Mouse (Mus musculus) lung, postnatal 36 days (tissue): ENCODE measurements around the gene Etv5.

Experiments used
- DNase-seq: peaks from one replicate; pipeline ENCODE4 v3.0.0; 2022; ENCODE audit warnings: mixed read lengths

Etv5 gene

DNA sequence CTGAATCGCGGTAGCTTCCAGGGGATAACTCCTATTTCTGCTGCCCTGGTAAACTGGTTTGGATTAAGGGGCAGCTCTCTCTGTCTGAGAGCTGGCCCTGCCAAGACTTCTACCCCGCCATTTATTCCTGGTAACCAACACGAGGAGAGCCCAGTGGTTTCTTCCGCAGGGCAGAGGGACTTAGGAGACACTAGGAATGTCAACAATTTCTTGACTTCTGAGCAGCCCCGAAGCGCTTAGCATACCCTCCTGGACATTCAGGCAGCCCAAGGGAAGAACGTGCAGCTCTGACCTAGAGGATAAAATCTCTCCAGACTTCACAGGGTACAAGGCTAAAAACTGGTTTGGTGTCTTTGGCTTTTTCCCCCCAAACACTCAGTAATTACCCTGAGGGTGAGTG, 10.1 kb downstream of the Etv5 start:
- DNase-seq, result no peak

DNA sequence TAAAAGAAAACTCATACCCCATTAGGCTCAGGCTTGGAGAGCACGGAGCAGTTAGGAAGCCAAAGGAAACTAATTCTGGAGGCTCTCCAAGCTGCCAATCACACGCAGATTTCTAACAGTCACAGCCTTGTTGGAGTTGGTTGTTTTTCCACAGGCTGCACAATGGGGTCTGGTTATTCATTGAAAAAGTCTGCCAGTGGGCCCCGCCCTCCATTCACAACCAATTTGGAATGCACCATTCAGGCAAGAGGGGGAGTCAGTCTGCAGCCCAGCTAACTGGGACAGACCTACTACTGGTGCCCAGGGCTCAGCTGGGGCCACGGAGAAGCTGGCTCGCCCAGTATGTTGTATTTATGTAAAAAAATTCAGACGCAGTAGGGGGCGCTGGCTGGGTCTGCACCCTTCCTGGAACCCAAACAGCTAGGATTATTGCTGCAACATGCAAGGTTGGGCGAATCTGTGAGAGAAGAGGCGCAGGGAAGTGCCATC, 10.6 kb downstream of the Etv5 start:
- DNase-seq, result peak; percentile 89

DNA sequence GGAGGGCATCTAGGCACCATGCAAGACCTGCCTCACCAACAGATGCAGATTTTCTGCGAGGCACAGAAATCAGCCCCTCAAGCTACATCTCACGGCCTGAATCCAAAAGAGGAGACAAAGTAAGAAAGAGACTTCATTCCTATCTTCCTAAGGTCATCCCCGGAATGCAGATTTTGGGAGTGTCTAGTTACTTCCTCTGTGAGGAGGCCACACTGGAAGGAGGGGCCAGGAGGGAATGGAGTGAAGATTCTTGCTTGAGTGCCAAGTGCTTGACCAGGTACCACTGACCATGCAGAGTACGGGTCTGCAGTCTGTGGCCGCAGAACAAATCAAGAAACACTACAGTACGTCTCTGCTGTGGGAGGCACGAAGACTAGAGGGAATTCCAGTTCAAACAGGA, 12.7 kb downstream of the Etv5 start:
- no peak for DNase-seq

DNA sequence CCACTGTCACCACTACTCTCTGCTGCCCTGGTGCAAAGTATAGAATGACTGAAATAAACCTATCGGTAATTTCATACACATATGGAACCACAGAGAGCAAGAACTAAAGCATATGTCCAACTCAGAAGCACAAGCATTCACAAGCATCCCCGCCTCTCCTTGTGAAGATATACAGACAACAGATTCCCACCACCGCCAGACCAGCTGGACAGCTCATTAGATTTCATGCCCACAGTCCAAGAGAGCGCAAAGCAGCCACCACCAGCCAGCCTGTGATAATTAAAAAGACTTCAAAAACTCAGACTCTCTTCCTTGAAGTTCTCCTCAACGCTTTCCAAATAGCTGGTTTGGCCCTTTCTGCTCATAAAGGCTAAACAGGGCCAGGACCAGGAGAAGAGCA, 17.3 kb downstream of the Etv5 start:
- no peak for DNase-seq

DNA sequence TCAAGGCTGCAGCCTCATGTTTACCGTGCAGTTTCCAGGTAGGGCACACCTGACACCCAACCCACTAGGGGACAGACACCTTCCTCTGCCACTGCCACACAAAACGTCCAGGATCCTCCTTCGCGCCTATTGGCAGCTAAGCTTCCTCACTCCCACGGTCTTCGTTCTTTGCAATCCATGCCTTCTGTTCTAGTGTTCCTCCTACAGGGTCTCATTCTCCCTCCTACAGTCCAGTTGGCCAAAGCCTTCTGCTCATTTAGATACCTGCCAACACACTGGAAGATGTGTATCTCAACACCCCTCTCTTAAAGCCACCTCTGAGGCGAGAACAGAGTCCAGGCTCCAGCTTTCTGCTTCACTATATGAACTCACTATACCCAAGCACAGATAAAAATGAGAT, 21.6 kb downstream of the Etv5 start:
- no peak for DNase-seq

DNA sequence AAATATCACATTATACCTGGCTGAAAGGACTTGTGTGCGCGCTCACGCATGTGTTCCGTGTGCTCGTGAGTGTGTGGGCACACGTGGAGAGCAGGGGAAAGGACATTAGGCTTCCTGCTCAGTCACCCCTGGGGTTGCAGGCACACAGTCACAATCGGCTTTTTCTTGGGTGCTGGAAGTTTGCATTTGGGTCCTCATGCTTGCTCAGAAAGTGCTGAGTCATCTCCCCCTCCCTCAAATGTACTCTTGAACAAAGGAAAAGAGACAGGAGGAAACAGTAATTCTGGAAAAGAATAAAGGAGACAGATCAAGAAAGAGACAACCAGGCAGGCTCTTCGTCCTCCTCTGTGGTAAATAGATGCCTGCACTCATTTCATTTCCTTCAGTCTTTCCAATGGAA, 22.5 kb downstream of the Etv5 start:
- DNase-seq, result no peak

DNA sequence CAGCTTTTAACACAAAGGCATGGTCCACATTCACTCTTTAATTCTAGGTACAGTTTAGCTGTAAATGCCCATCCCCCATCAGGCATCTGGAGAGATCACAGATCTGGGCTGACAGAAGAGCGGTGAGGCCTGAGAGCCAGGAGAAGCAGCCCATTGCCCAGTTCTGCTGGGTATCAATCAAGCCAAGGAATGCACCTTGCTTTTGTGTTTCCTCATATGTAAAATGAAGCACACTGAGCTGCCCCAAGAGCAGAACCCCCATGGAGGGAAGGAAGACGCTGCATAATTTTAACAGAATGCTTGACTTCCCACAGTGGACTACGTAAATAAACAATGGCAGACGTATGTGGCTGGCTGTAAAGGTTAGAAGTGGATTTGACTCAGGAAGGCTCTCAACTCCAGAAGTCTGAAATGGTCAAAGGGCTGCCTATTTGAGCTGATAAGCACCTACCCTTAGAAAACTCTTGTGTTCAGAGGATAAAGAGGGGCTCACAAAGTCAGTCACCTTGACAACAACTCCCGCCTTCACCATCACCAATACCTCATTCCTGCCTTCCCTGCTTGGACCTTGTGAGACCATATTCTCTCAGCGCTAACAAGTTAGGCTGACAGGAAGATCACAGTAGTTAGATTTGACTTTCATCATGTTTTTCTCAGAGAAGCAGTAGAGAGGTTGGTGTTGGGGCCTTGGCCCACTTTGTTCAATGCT, 23.2 kb downstream of the Etv5 start:
- no peak for DNase-seq

DNA sequence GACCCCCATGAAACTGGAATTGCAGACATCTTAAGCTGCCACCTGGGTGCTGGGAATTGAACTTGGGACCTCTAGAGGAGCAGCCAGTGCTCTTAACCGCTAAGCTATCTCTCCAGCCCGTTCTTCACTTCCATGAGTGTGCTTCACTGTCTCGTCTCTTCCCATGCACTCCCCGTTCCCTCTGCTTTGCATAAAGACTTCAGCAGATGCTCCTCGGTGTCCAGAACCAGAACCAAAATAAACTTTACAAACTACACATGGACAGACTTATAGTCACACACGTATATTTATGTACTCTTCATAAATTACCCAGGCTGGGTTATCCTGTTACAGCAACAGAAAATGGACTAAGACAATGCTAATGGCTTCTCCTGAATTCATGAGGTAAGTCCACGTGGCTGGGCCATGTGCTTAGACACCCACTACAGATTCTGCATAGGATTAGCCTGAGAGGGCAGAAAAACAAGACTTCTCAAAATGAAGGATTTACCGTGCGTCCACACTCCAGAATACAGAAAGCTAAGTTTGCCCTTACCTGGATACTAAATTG, 25.2 kb downstream of the Etv5 start:
- DNase-seq, result no peak

DNA sequence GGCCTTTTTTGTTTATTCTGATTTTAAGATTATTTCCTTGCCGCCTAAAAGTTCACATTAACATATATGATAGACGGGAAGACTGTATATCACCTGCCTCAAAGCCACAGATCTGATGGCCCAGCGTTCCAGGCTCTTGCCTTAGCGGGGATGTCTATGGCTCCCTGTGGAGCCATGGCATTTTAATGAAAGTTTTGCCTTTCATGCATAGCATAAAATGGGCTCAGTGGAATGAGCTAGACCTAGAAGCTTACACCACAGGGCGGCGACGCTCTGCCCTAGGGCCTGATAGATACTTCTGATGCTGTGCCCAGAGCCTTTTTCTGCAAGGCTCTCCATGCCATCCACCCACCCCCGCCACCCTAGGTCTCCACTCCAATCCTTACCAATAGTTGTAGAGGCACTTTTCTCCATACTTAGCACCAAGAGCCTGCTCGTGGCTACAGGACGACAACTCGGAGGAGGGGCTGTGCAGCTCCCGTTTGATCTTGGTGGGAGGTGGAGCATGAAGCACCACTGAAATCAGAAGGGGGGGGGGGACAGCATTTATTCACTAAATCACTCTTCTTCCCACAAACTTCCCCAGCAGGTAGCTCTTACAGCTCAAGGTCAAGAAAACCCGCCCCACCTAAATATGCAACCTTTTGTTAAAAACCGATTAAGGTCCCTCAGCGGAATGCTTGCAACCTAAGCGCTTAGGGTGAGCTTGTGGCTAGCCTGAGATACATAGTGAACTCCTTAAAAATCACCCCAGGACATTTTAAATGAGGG, 26.9 kb downstream of the Etv5 start:
- DNase-seq, result no peak

DNA sequence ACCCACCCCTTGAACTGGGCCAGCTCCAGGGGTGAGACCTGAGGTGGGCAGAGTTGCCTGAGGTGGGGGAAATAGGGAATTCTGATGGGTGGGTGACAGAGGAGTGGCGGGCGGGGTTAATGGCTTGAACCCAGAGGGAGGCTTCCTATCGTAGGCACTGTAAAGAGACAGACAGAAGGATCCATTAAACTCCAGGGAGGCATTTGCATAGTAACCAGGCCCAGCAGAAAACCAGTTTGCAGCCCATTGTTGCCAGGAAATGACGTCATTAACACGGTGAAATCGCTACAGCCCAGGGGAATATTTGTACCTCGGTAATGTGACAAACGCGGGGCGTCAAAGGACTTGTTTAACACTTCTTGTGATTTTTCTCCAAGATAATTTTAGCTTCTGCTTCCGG, 27.8 kb downstream of the Etv5 start:
- no peak for DNase-seq

DNA sequence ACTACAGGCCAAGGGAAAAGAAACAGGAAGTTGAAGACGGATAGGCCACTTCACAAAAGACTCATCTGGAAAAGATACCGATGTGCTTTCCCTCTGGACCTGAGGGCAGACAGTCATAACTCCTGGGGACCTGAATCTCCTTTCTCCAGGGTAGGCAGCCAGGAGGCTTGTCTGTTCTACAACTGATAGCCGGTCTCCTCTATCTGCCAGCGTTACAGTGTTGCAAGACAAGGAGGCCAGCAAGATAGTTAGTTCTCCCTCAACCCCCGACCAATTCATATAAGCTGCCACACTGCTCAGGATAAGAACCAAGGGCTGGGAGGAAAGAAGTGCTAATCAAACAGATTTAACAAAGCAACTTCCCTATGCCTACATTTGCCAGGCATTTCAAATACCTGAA, 29.5 kb downstream of the Etv5 start:
- no peak for DNase-seq

DNA sequence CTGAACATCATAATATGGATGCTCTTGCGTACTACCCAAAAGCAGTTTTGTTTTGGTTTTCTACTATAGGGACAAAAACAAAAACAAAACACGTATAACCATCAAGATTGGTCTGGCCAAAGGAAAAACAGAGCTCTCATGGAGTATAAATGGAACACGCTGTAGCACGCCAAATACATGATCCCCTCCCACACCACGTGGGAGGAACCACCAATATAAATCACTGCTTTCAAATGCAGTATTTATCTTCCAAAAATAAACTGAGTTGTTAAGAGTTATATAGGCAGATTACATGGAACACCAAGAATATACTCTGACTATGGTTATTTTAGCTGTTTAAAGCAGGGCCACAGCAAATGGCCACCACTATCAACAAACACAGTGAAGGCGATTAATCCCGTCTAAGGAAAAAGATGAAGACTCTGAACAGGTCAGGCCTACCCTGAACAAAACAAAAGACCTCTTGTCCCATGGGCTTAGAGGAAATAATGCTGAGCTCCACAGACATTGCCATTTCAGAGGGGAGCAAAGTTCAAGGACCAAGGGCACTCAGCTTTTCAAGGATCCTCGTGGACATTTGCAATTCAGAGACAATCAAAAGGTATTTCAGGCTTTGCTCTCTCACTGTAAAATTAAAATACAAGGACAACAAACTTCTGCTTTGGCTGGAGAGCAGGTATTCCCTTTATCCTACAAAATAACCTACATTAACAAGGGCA, 30.7 kb downstream of the Etv5 start:
- no peak for DNase-seq

DNA sequence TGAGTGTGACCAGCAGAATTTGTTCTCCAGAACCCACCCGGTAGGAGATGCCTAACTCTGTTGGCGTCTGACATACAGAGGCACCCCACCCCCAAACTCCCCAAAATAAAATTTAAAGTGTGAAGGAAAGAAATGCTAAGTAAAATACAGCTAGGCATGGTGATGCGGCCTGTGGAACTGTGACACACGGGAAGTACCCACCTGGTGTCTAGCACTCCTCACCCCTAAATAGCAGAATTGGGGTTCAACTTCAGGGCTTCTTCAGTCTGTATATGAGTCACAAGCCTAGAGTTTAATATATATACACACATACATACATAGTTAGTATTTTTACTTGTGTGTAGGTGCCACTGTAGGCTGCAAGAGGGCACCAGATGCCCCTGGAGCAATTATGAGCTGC, 32.8 kb downstream of the Etv5 start:
- no peak for DNase-seq

DNA sequence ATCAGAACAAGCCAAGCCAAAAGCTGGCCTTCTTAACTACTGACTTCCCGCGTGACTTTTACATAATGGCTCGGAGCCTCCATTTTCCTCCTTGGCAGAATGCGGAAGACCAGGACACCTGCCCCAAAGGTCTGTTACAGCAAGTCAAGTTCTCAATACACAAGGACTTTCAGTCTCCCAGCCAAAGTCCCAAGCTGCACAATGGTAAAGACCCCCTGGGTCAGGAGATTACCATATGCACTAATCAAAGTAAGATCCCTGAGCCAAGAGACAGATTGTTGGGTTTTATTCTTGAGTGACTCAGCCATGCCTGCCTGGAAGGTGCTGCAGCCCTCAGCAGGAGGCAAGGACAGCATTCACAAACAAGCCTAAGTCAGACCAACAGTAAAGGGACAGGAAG, 33.5 kb downstream of the Etv5 start:
- no peak for DNase-seq

DNA sequence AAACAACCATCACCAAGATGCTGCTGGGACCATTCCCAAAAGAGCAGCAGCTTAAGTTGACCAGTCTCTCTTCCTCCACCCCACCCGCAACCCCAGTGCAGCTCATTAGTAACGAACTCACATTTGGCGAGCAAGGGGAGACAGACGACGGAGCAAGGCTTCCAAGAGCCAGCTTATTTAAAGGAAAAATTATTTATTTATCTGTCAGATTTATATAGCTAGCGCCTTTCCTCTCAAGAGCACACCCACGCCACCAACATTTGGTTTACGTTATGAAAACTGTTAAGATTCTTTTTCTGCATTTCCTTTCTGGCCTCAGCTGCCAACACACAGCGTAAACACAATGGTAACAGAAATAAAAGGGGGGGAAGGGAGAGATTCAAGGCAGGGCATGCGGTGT, 34.0 kb downstream of the Etv5 start:
- DNase-seq, result no peak

DNA sequence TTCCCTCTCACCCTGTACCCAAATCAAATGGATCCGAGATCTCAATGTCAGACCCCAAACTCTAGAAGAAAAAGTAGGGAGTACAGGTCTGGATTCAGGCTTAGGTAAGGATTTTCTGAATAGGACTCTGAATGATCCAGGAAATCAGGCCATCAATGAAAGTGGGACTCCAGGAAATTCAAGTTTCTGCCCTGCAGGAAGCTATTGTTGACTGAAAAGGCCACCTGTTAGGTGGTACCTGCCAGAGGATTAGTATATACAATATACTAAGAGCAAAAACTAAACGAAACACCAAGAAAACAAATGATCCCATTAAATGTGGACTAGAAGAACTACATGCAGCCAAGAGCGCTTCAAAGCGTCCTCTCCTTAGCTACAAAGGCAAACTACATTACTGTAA, 35.8 kb downstream of the Etv5 start:
- no peak for DNase-seq

DNA sequence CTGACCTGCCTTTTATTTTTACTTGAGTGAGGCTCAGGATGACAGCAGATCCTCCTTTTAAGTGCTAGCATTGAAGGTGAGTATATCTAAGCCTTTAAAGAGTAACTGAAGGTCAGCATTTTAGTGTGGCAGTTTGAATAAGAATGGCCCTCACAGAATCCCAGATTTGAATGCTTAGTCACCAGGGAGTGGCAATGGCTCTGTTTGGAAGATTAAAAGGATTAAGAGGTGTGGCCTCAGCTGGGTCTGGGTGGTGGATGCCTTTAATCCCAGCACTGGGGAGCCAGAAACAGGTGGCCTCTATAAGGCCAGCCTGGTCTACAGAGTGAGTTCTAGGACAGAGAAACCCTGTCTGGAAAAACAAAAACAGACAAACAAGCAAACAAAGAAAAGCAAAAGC, 36.9 kb downstream of the Etv5 start:
- no peak for DNase-seq

DNA sequence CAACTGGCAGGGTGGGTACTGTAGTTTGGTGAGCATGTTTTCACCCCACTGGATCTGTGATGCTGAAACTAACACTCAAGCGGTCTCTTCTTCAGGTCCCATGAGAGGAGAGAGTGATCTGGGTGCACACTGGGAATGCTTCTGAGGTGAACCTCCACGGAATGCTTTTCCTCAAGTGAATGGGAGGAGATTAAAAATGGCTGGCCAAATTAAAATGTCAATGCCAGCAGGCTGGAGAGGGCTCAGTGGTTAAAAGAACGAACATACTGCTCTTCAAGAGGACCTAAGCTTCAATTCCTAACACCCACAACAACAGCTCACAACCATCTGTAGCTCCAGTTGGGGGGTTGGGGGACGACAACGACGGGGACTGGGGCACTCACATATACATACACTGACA, 39.3 kb downstream of the Etv5 start:
- DNase-seq, result no peak

DNA sequence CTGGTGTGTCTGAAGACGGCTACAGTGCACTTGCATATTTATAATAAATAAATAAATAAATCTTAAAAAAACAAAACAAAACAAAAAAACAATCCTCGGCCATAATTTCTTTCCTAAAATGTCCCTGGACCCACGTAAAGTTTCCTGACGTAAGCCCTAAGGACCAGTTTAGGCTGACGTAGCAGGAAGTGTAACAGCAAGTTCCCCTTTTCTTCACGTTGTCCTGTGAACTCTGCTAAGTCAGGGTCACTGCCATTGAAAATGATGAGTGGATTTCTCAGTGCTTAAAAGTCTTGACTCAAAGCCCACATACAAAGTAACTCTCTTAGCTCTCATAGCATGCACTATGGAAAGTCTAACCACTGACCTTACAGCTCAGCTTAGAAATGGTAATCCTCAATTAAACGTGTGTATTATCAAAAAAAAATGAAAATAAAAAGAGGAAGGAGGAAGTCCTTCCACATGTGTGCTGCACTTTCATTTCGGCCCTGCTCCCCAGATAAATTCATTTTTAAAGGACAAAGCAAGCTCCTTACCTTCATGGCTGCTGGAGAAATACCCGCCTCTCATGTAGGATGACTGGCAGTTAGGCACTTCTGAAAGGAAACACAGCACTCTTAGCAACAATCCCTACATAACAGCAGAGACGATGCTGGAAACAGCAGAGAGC, 40.6 kb downstream of the Etv5 start:
- no peak for DNase-seq

DNA sequence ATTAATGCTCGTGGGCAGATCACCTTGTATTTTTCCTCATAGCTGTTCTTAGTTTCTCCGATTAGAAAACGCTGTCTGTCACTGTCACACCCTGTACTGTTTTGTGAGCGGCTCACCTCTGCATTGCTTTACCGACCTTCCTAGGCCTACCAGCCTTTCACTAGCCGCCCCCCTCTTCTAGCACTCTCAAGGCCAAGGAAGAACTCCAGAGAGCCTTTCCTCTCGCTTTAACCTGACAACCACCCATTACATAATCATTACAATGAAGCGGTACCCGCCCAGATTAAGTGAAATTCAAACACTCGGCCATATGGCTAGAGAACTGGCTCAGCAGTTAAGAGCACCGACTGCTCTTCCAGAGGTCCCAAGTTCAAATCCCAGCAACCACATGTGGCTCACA, 41.2 kb downstream of the Etv5 start:
- no peak for DNase-seq

DNA sequence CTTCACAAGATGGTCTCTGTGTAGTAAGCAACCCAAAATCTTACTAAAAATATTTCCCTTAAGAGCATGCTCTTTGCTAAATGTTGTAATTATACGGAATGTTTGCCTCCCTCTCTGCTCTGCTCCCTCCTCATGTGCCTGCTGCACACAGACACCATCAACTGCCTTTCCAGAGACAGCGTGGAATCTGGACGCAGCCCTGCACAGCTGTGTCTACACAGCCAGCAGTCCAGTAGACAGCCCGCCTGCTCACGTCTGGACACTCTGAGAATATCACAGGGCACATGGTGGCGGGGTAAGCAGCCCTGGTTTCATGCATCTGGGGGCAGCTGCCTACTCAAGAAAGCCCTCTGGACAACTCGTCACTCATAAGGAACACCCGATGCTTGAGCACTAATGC, 43.1 kb downstream of the Etv5 start:
- DNase-seq, result no peak

DNA sequence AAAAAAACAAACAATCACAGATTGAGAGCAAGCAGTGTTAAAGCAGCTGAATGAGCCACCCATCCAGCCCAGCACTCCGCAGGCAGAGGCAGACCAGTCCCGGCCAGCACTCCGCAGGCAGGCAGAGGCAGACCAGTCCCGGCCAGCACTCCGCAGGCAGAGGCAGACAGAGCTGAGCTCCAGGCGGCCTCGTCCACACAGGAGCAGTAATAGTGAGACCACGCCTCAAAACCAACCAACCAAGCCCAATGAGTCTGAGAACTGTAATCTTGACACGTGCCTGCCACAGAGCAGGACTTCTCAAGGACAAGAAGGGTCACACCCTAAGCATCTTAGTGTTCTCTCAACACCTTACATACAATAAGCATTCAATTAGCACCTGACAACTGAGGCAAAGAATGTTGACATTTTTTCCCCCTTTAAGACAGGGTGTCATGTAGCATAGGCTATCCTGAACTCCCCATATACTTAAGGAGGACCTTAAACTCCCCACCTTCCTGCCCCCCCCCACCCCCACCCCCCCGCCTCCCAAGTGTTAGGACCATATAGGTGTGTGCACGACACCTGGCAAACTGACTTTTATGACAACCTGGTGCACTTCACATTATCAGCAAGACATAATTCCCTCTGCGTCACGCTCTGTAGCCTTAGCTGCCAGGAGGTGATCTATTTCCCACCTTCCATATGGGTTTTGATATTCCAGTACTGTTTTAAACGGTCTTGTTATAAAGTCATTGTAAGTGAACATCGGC, 44.2 kb downstream of the Etv5 start:
- no peak for DNase-seq
